Mouse (Mus musculus) brain, embryonic 14.5 days (tissue): ENCODE data around the gene Nt5c2. TPM values are rescaled to one million over a fixed set of nuclear protein-coding genes. Genes with fewer than 3 reads are reported as not detected.

Experiments used
- DNase-seq: peaks from one replicate; pipeline ENCODE4 v3.0.0-alpha.2; 2011; ENCODE audit warnings: low read depth
- CTCF ChIP-seq: fragments of 200-500 bp; IDR thresholded peaks from 2 replicates; pipeline ENCODE4 v1.5.1; 2012; ENCODE audit warnings: inconsistent platforms, mild to moderate bottlenecking, moderate library complexity, borderline replicate concordance; ENCODE audit not compliant: insufficient read depth, insufficient read length; ENCODE audit errors: extremely low read depth
- POLR2A ChIP-seq: fragments of 200-500 bp; IDR thresholded peaks from 2 replicates; pipeline ENCODE4 v1.6.1; 2012; ENCODE audit warnings: mild to moderate bottlenecking, inconsistent platforms, borderline replicate concordance; ENCODE audit not compliant: poor library complexity, insufficient read depth, insufficient read length, severe bottlenecking; ENCODE audit errors: extremely low read depth
- polyA plus RNA-seq: library from polyadenylated mRNA; depleted of rRNA; stranded (reverse); fragments of >200 nt; gene quantifications from 2 replicates; pipeline ENCODE4 v1.2.3, GENCODE M21; 2012

Nt5c2 gene
- polyA plus RNA-seq, 1 experiment: 49.2 TPM

DNA sequence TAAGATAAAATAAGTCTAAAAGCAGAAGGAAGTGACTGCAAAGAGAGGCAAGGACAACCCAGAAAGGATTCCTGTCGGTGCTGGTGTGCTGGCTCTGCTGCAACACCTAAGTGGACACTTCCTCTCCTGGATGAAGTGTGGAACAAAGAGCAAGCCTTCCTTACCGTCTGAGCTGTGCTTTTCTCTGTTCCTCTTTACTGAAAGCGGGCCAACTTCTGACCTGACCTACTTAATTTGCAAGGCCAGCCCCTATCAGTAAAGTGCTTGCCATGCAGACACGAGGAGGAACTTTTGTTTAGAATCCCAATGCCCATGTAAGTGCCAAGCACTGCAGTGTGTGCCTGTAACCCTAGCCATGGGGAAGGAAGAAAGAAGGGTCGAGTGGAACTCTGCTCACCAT lies 115.6 kb downstream of the Nt5c2 start:
- no peak for TF ChIP-seq POLR2A

DNA sequence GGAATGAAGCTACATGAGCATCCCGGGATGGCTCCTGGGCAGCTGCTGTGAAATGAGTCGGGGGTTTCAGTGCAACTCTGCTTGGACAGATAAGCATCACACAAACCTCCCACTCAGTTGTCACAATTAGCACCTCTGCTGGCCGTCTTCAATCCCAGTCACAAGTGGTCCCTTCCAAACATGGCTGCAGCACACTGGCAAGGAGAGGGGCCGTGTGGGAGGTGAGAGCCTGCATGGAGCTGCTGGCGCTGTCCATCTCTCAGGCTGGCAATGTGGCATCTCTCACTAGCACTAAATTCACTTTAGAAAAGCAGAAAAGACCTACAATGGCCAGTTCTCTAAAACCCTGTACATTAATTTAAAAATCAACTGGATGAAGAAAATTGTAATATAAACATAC lies 116.7 kb downstream of the Nt5c2 start:
- no peak for DNase-seq
- no peak for TF ChIP-seq POLR2A
- no peak for TF ChIP-seq CTCF

More for the DNA sequence above, 115.6 kb downstream of the Nt5c2 start:
- DNase-seq: no peak

DNA sequence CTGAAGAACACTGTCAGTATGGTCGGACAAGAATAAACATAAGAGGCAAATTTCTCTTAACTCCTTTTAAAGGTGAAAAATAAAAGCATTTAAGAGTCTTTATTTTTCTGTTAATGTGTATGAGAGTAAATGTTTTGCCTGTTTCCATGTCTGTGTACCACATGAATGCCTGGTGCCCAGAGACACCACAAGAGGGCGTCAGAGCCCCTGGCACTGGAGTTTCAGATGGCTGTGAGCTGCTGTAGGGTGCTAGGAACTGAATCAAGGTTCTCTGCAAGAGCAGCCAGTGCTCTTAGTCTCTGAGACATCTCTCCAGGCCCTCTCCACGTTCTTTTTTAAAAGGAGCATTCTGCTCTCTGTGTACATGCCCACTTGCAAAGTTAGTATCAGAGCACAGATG lies 117.8 kb downstream of the Nt5c2 start:
- DNase-seq: no peak
- TF ChIP-seq POLR2A (no peak), CTCF (peak; percentile 16; the same call in 1 of the 2 replicates)

DNA sequence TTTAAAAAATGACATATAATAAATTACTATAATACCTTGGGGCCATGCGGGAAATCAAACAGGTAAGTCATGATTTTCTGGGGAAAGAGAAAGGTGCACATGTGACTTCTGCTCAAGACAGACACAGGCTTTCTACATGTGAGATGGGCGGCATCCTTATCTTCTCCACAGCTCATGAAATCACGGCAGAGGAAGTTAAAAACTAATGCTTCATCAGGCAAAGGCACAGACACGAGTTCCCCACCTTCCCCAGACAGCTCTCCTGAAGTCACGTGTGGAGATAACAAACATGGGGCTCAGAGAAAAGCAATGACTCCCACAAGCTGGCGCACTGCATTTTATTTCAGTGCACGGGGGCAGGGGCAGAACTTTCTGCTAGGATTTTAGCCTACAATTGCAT lies 121.5 kb downstream of the Nt5c2 start:
- no peak for TF ChIP-seq POLR2A
- no peak for TF ChIP-seq CTCF
- no peak for DNase-seq

DNA sequence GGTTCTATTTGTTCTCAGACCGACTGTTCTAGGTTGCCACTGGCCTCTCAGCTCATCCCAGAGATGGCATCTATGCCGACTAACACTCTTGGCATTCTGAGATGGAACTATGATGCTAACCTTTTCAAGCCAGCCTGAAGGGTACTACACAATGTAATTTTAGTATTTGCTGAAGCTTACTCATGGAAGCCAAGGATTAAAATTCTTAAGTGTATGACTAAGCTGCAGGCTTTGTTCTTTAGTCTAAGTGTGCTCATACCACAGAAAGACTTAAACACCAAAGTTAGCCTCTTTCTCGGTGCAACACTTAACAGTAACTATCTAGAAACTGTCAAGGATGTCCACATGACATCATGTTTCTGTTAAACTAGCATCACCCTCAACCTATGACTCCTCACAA lies 122.1 kb downstream of the Nt5c2 start:
- TF ChIP-seq CTCF (no peak), POLR2A (no peak)
- no peak for DNase-seq

DNA sequence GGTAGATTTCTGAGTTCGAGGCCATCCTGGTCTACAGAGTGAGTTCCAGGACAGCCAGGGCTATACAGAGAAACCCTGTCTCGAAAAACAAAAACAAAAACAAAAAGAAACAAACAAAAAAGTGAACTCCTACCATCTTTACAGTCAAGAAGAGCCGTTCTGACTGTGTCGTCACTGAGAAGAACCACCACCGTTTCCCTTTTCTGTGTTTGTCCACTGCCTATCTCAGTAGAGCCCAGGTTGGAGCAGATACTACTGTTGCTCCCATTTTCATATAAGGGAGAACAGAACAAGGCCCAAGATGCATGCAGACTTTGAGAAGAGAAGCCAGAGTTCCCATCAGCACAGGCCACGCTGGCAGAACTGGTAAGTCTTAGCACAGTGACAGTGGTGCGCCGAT lies 124.3 kb downstream of the Nt5c2 start:
- no peak for DNase-seq

DNA sequence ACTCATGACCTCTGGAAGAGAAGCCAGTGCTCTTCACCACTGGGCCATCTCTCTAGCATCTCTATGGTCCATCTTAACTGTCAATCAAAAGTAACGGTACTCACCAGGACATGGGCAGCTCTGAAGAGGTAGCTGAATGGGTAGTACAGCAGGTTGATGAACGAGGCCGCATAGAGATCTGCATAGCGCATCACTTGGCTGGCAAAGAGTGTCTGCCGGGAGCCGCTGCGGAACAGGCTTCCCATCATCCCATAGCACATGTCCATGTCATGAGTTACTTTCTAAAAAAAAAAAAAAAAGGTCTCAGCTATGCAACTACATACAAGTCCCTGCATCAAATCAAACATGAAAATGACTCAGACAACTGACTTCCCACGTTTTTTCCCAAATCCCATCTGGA lies 125.3 kb downstream of the Nt5c2 start:
- TF ChIP-seq POLR2A (no peak), CTCF (no peak)
- no peak for DNase-seq

More for the DNA sequence above, 124.3 kb downstream of the Nt5c2 start:
- TF ChIP-seq CTCF (no peak), POLR2A (no peak)

DNA sequence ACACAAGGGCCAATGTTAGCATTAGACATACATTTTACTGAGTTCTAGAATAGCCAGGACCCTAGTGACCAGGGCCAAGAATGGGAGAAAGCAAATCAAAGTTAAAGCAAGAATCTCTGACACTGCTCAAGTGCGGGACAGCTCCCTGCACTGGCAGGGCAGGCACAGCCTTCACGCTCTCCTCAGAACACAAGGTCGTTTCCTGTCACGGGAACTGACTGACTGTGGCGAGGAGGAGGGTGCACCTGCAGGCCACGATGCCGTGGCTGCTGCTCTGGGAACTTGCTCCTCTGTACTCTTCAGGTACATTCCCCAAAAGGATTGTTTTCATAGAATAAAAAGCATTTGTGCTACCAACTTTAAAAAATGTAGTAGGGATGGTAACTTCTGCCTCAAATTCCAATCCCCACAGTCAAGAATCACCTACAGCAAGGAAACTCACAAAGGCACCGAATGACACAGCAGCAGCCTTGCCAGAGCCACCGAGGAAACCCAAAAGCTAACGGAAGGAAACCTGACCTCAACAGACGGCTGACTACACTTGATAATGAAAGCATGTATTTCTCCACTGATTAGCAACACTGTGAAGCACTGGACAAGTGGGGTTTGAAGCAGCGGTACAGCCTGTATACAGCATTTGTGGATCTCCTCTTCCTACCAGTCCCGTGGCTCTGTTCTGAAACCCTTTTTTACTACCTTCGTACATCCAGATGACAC lies 127.0 kb downstream of the Nt5c2 start:
- no peak for DNase-seq

DNA sequence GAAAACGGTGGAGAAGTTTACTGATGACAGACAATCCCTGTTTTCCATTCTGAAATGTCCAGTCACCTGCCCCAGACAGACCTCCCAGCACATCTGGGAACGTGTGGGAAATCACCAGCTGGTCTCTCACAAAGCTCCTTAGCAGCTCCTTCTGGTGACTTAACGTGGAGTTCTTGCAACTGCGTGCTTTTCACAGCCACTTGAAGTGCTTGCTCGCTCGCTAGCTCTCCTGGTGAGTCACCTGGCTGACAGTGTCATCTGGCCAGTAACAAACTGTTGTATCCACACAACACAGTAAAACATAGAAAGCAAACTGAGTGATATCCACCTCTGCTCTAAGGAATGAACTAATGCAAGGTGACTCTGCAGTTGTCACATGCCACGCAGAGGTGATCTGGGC lies 128.1 kb downstream of the Nt5c2 start:
- DNase-seq: no peak
- TF ChIP-seq CTCF: no peak
- no peak for TF ChIP-seq POLR2A

More for the DNA sequence above, 127.0 kb downstream of the Nt5c2 start:
- TF ChIP-seq POLR2A: no peak
- TF ChIP-seq CTCF: no peak

DNA sequence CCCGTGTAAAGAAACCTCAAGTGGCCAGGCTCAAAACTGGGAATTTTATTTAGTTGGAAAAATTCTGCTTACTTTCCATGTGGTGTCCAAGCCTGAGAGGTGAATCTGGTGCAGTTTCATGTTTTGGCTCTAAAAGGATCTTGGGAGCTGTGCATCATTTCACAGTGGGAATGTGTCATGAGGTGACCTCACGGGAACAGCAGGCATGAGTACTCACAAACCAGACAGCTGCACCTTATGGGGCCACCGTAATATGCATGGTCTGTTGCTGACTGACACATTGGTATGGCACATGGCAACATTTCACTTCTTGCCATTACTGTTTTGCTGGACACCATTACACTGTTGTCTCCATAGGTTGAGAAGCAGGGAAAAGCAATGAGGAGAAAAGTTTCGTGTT lies 129.6 kb downstream of the Nt5c2 start:
- DNase-seq: no peak
- no peak for TF ChIP-seq POLR2A
- no peak for TF ChIP-seq CTCF

DNA sequence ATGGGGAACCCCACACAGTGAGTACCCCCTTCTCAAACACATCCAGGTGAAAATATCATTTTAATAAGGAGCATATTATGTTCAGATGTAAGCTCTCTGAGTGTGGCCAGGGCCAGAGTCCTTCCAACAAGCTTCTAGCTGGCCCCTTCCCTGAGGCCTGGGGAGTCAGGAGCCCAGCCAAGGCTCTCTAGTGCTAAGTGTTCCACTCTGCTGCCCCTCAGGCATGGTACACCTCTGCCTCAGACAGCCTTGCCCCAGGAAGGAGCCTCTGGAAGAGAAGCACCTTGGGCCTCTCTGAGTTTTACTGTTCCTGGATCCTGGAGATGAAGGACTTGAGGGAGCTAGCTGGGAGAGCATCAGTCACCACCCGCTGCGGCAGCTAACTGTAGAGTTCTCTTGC lies 135.1 kb downstream of the Nt5c2 start:
- no peak for TF ChIP-seq CTCF
- TF ChIP-seq POLR2A: no peak
- DNase-seq: no peak

DNA sequence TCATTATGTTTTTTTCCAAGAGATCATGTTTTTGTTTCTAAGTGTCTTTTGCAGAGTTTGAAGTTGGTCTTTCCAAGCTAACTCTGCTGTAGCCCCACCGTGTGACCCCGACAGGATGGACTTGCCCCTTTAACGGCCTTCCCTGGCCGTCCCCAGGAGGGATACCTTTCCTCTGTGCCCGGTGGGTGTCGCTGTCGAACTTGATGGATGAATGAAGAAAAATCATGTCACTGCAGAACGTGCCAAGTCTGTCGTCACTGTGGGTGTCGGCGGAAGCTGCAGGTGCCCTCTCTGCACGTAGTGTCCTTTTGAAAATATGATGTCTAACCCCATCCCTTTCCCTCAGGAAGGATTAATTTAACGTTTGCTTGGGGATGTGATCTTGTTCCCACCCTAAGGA lies 136.6 kb downstream of the Nt5c2 start:
- peak; percentile 72 for DNase-seq
- TF ChIP-seq POLR2A: no peak
- peak; percentile 33; the same call in 1 of the 2 replicates for TF ChIP-seq CTCF

DNA sequence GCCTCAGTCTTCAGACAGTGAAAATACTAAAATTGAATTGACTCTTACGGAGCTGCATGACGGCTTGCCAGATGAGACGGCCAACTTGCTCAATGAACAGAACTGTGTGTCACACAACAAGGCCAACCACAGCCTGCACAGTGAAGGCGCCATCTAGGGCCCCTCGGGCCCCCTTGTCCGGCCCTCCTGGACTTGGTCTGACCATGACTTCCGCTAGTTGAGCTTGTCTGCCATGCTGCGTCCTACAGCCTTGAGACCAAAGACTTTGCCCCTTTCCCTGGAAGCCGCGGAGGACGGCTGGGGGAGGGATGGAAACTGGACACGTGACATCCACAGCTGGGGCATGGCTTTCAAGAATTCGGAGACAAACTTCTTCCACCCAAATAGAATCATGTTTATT lies 137.1 kb downstream of the Nt5c2 start:
- no peak for DNase-seq
- TF ChIP-seq POLR2A (no peak), CTCF (no peak)

DNA sequence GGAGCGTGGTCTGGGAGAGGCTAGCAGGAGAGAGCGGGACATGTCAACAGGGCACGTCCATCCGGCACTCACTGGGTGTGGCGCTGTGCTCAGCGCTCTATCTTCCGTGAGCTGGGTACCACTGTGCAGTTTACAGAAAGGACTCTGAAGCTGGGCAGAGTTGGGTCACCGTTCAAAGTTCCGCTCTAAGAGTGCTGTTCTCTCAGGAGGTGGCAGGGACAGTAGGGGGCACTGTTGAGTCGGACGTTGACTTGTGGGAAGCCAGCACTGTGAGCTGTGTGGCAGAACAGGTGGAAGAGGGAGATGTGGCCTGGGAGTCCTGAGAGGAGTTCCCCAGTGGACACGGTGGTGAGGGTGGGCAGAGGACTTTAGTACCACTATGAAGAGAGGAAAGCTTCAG lies 139.2 kb downstream of the Nt5c2 start:
- DNase-seq: peak; percentile 82
- TF ChIP-seq CTCF (peak; percentile 84), POLR2A (no peak)
